Mouse (Mus musculus) midbrain, embryonic 13.5 days (tissue): ENCODE measurements around the gene Pofut2. TPM values are rescaled to one million over a fixed set of nuclear protein-coding genes. Genes with fewer than 3 reads are reported as not detected.
A peak's percentile ranks its signal among the peaks of the same experiment; 100 is the strongest.
"Not testable (repeated sequence)": the region's sequence is repeated elsewhere in the genome, so short reads cannot be mapped to it uniquely, and the experiment has no call there.

Experiments
- ATAC-seq: fragments of 200-750 bp; cut with Nextera tagmentation; 2 replicates; pipeline ENCODE4 v1.8.0; 2017; ENCODE audit warnings: mild to moderate bottlenecking, moderate TSS enrichment, moderate library complexity
- H3K27ac ChIP-seq: fragments of 300-500 bp; sonication (generic); 2 replicates; pipeline ENCODE4 v1.5.1; 2015; ENCODE audit warnings: inconsistent platforms, mild to moderate bottlenecking, moderate library complexity
- H3K27me3 ChIP-seq: fragments of 300-500 bp; sonication (generic); 2 replicates; pipeline ENCODE4 v1.6.1; 2015; ENCODE audit warnings: mild to moderate bottlenecking, inconsistent platforms
- H3K36me3 ChIP-seq: fragments of 300-500 bp; sonication (generic); 2 replicates; pipeline ENCODE4 v1.6.1; 2015; ENCODE audit warnings: mild to moderate bottlenecking, inconsistent platforms
- H3K4me1 ChIP-seq: fragments of 300-500 bp; sonication (generic); replicated peaks from 2 replicates; pipeline ENCODE4 v1.6.1; 2015; ENCODE audit warnings: inconsistent platforms
- H3K4me2 ChIP-seq: fragments of 300-500 bp; sonication (generic); replicated peaks from 2 replicates; pipeline ENCODE4 v1.6.1; 2015; ENCODE audit warnings: moderate library complexity, mild to moderate bottlenecking, inconsistent platforms
- H3K4me3 ChIP-seq: fragments of 300-500 bp; sonication (generic); replicated peaks from 2 replicates; pipeline ENCODE4 v1.5.1; 2015; ENCODE audit warnings: mild to moderate bottlenecking, inconsistent platforms
- H3K9ac ChIP-seq: fragments of 300-500 bp; sonication (generic); replicated peaks from 2 replicates; pipeline ENCODE4 v1.6.1; 2015; ENCODE audit warnings: mild to moderate bottlenecking, inconsistent platforms
- H3K9me3 ChIP-seq: fragments of 300-500 bp; sonication (generic); 2 replicates; pipeline ENCODE4 v1.6.1; 2016; ENCODE audit warnings: mild to moderate bottlenecking, inconsistent platforms
- WGBS: fragments of 180-500 bp; shearing (Covaris S2); methylation state at CpG from one replicate; pipeline ENCODE4 v1.1.7; 2015; 5-methylcytosine and 5-hydroxymethylcytosine counted together
- polyA plus RNA-seq: library from polyadenylated mRNA; unstranded; fragments of >200 nt; fragmentation: Nextera tagmentation; extraction: Ambion mirVana; gene quantifications from 2 replicates; pipeline ENCODE4 v1.2.1, GENCODE M21; 2015

Gene Pofut2
- polyA plus RNA-seq, 1 experiment from 2014 or later = 57.0 TPM

DNA sequence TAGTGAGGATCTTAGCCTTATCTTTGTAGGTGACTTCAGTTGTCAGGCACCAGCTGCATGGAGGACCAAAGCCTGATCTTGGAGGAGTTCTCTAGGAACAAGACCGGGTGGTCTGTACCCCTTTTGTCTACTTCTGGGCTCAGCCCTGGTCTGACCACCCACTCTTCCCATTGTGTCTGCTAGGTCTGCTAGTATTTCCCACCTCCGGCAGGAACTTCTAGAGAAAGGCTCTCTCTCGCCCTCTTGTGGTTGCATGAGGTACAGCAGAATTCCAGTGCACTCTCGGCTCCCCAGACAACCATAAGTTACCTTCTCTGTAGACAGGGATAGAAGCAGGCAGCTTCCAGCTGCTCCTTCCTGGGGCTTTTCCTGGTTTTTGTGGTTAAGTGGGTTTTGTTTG is 6.2 kb upstream of the Pofut2 start:
- H3K9ac ChIP-seq = no peak overlapping the region
- WGBS = 0% methylated on average over 4 of the region's 4 CpGs
- H3K4me2 ChIP-seq = no peak overlapping the region
- H3K36me3 ChIP-seq = no peaks in the 10 kb centered on the region
- ATAC-seq = peak; percentile 77
- H3K27me3 ChIP-seq = no peaks in the 10 kb centered on the region
- no peaks in the 10 kb centered on the region for H3K9me3 ChIP-seq
- no peak overlapping the region for H3K4me3 ChIP-seq
- H3K27ac ChIP-seq = no peak overlapping the region
- H3K4me1 ChIP-seq = peaks cover 13% of the 10 kb centered on the region

DNA sequence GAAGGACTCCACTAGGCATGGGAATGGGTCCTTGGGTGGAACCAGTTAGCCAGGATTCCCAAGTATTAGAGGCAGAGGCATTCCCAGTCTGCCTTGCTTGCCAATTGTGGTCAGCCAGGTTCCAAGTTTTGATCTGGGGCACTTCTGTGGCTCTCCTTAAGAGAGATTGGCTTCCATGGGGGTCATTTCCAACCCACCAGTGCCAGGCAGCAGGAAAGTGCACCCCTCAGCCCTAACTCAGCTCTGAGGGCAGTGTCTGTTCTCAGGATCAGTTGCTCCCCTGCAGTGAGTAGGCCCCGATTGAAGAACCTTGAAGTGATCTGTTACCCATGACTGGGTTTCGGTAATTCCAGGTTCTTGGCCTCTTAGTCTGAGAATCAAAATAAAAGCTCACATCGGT is 3.8 kb upstream of the Pofut2 start:
- Histone ChIP-seq H3K27me3 (no peaks in the 10 kb centered on the region), H3K27ac (no peak overlapping the region), H3K4me3 (no peak overlapping the region), H3K4me2 (no peak overlapping the region), H3K9me3 (no peaks in the 10 kb centered on the region), H3K9ac (no peak overlapping the region), H3K36me3 (no peaks in the 10 kb centered on the region), H3K4me1 (peaks cover 22% of the 10 kb centered on the region)
- 59% methylated on average over 3 of the region's 3 CpGs for WGBS
- ATAC-seq = no peak

DNA sequence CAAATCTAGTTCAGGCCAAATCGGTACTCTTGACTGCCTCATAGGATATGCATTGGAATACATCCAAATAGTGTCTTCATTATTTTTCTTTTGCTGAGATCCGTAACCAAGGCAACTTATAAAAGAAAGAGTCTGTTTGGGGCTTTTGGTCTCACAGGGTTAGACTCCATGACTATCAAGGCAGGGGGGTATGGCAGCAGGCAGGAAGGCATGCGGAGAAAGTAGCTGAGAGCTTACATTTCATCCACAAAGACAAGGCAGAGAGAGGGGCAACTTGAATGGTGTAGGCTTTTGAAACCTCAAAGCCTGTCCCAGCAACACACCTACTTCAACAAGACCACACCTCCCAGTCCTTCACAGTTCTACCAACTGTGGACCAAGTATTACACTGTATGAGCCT is 3.3 kb upstream of the Pofut2 start:
- H3K9me3 ChIP-seq = no peaks in the 10 kb centered on the region
- H3K4me2 ChIP-seq = no peak overlapping the region
- no peak overlapping the region for H3K27ac ChIP-seq
- no peak overlapping the region for H3K9ac ChIP-seq
- peaks cover under 1% of the 10 kb centered on the region; the same call in 1 of the 2 replicates for H3K36me3 ChIP-seq
- peaks cover 26% of the 10 kb centered on the region for H3K4me1 ChIP-seq
- 47% methylated on average over 3 of the region's 3 CpGs for WGBS
- no peaks in the 10 kb centered on the region for H3K27me3 ChIP-seq
- H3K4me3 ChIP-seq = no peak overlapping the region
- no peak for ATAC-seq

DNA sequence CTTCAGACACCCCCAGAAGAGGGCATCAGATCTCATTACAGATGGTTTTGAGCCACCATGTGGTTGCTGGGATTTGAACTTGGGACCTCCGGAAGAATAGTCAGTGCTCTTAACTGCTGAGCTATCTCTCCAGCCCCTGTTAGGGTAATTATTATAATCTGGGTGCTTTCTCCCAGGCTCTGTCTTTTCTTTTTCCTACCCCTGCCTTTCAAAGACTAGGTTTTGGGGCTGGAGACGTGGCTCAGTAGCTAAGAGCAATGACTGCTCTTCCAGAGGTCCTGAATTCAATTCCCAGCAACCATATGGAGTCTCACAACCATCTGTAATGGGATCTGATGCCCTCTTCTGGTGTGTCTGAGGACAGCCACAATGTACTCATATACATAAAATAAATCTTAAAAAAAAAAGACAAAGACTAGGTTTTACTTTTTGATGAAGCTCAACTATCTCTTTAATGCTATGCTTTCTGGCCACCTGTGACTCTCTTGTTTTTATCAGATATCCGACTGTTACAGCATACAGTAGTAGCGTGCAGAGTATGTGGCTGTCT is 902 bp upstream of the Pofut2 start:
- H3K4me3 ChIP-seq = peak overlapping the region; percentile 83
- WGBS = 54% methylated on average over 4 of the region's 4 CpGs
- peaks cover 21% of the 10 kb centered on the region for H3K4me1 ChIP-seq
- H3K27ac ChIP-seq = no peak overlapping the region
- H3K27me3 ChIP-seq = no peaks in the 10 kb centered on the region
- H3K9ac ChIP-seq = peak overlapping the region; percentile 69
- no peak for ATAC-seq
- peak overlapping the region; percentile 79 for H3K4me2 ChIP-seq
- H3K36me3 ChIP-seq = peaks cover 25% of the 10 kb centered on the region
- H3K9me3 ChIP-seq = no peaks in the 10 kb centered on the region

DNA sequence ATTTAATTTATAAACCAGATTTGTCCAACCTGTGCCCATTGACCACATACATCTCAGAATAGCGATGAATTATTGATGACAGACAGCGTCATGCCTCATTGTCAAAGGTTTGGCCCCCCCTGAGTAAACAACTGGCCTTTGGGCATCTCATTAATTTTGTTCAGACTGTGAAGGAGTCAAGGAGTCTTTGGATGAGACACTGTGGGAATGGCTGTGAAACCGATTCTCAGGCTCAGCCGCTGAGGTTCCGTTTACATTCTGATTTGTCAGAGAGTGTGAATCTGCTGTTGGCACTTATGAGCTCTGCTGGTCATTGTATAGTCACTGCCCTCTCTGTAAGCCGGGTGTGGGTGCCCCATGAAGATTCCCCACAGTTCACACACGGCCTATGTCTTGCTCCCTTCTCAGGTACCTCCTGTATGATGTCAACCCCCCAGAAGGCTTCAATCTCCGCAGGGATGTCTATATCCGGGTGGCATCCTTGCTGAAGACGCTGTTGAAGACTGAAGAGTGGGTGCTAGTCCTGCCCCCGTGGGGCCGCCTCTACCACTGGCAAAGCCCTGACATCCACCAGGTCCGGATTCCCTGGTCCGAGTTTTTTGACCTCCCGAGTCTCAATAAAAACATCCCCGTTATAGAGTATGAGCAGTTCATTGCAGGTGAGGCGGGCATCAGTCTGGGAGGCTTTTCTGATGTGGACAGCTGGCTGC is 1.3 kb downstream of the Pofut2 start:
- no peak overlapping the region for H3K27ac ChIP-seq
- ATAC-seq = no peak
- H3K36me3 ChIP-seq = peaks cover 47% of the 10 kb centered on the region
- peak overlapping the region; percentile 44; the same call in 1 of the 2 replicates for H3K9ac ChIP-seq
- H3K4me2 ChIP-seq = peak overlapping the region; percentile 79
- WGBS = 86% methylated on average over 17 of the region's 17 CpGs
- H3K4me1 ChIP-seq = peaks cover 21% of the 10 kb centered on the region
- no peaks in the 10 kb centered on the region for H3K9me3 ChIP-seq
- no peaks in the 10 kb centered on the region for H3K27me3 ChIP-seq
- H3K4me3 ChIP-seq = peak overlapping the region; percentile 83

DNA sequence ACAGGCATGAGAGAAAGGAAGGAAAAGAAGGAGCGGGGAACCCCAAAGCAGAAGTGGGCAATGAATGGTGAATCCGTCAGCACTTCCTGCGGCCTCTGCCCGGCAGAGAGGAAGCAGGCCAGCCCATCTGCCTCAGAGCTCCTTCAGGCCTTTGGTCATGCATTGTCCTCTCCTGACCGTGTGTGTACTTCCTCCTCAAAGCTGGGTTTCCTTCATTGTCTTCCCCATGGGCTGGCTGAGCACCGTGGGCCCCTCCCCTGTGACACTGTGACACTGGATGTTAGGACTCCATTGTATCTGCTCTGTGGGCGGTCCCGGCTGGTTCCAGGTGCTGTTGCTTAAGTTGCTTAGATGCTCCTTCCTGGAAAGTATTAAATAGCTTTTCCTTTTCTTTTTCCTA is 7.3 kb downstream of the Pofut2 start:
- H3K36me3 ChIP-seq = peaks cover 93% of the 10 kb centered on the region

DNA sequence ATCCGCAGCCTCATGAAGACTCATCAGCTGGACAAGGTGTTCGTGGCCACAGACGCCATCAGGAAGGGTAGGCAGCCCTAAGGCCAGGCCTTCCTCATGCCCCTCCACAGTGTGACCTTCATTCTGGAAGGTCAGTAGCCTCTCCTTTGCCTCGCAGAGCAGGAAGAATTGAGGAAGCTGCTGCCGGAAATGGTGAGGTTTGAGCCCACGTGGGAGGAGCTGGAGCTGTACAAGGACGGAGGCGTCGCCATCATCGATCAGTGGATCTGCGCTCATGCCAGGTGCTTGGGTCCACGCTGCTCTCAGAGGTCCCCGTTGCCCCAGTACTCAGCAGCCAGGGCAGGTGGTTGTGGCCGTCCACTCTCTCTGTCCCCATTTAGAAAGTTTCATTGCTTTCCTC is 8.0 kb downstream of the Pofut2 start:
- Histone ChIP-seq H3K9ac (no peak overlapping the region), H3K9me3 (no peaks in the 10 kb centered on the region), H3K4me1 (no peaks in the 10 kb centered on the region), H3K36me3 (peaks cover 86% of the 10 kb centered on the region), H3K4me3 (no peak overlapping the region), H3K27me3 (no peaks in the 10 kb centered on the region), H3K27ac (no peak overlapping the region), H3K4me2 (no peak overlapping the region)
- 98% methylated on average over 14 of the region's 14 CpGs for WGBS
- no peak for ATAC-seq

More for the DNA sequence above, 7.3 kb downstream of the Pofut2 start:
- Histone ChIP-seq H3K27ac (no peak overlapping the region), H3K4me3 (no peak overlapping the region), H3K9me3 (no peaks in the 10 kb centered on the region), H3K4me2 (no peak overlapping the region), H3K9ac (no peak overlapping the region), H3K27me3 (no peaks in the 10 kb centered on the region), H3K4me1 (no peaks in the 10 kb centered on the region)
- no peak for ATAC-seq
- 78% methylated on average over 8 of the region's 8 CpGs for WGBS

DNA sequence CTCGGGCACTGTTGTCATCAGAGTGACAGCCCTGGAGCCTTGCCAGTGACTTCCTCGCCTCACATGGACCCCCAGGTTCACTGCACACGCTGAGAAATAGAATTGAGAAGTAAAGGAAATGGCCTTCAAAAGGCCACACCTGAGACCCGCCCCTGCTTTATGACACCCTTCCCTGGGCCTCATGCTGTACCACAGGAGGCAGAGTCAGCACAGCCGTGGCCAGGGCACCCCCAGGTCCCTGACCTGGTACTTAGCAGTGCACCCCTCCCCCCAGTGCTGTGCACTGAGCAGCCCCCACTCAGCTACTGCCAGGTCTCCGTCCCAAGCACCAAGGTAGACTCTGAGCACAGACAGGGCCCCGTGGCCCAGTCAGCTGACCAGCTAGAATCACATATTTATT is 10.1 kb downstream of the Pofut2 start:
- H3K4me1 ChIP-seq = no peaks in the 10 kb centered on the region
- no peak overlapping the region for H3K4me2 ChIP-seq
- no peaks in the 10 kb centered on the region for H3K27me3 ChIP-seq
- H3K9ac ChIP-seq = no peak overlapping the region
- peaks cover 65% of the 10 kb centered on the region for H3K36me3 ChIP-seq
- 90% methylated on average over 7 of the region's 7 CpGs for WGBS
- H3K9me3 ChIP-seq = no peaks in the 10 kb centered on the region
- H3K27ac ChIP-seq = no peak overlapping the region
- ATAC-seq = no peak
- H3K4me3 ChIP-seq = no peak overlapping the region

DNA sequence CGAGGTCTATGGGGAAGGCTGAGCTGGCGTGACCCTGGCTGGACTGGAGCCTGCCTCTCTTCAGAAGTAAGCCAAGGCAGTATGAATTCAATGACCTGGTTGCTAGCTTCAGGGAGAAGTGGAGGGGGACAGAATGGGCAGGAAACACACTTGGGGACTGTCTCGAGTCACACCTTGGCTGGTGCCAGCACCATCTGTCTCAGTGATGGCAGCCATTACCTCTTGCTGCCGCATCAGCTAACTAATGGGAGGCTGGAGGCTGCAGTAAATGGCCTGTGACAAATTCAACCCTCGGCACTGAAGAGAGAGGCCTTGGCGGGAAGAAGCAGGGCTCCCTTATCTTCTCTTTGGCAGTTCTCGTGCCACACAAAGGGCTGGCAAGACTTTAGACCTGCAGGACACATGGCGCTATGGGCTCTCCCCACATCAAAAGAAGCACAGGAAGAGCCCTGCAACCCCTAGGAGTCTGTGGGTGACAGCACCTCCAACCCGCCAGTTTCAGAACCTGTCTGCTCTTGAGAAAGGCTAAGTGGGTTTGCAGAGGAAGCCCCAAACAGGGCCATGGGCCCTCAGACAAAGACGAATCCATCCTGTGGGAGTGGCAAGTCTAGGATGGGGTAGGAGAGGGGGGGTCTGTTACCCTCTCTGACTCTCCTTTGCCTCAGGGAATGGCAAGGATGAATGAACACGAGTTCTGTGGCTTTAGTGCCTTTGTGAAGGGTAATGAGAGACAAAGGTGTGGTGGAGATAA is 14.1 kb downstream of the Pofut2 start:
- no peak for ATAC-seq
- Histone ChIP-seq H3K36me3 (peaks cover 24% of the 10 kb centered on the region), H3K4me1 (no peaks in the 10 kb centered on the region)

DNA sequence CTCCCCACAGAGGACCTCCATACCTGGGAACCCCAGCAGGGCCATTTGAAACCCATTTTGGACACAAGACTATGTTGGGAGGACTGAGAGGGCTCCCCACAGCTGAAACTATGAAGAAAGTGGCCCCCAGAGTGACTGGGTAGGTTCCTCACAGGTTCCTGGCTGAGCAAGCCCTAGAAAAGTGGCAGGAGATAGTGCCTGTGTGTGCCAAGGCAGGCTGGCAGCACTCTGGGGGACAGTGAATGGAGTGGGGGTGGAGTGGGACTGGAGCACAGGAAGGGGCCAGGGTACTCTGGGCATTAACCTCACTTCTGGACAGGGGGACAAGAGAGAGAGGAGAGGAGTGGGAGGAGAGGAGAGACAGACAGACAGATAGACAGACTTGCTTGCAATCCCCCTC is 14.8 kb downstream of the Pofut2 start:
- no peaks in the 10 kb centered on the region for H3K9me3 ChIP-seq
- H3K4me1 ChIP-seq = no peaks in the 10 kb centered on the region
- H3K4me2 ChIP-seq = no peak overlapping the region
- no peak for ATAC-seq
- no peak overlapping the region for H3K9ac ChIP-seq
- H3K4me3 ChIP-seq = no peak overlapping the region
- no peaks in the 10 kb centered on the region for H3K27me3 ChIP-seq
- H3K27ac ChIP-seq = no peak overlapping the region
- H3K36me3 ChIP-seq = peaks cover 18% of the 10 kb centered on the region

More for the DNA sequence above, 14.1 kb downstream of the Pofut2 start:
- Histone ChIP-seq H3K9ac (no peak overlapping the region), H3K4me2 (no peak overlapping the region), H3K27ac (no peak overlapping the region), H3K9me3 (no peaks in the 10 kb centered on the region), H3K4me3 (no peak overlapping the region), H3K27me3 (no peaks in the 10 kb centered on the region)
- 65% methylated on average over 11 of the region's 11 CpGs for WGBS

DNA sequence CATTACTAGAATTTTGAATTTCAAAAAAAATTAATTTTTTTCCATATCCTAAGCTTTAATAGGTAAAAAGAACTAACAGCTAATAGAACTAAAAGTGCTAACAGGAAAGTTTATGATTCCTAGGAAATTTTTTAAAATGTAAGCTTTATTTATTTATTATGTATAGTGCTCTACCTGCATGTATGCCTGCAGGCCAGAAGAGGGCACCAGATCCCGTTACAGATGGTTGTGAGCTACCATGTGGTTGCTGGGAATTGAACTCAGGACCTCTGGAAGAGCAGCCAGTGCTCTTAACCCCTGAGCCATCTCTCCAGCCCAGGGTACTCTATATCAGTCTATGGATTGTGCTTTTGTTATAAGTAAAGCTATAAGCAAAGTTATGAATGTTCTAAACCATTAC is 23.1 kb downstream of the Pofut2 start:
- WGBS = 70% methylated on average over 1 of the region's 1 CpGs
- H3K27me3 ChIP-seq, H3K4me2 ChIP-seq, H3K9ac ChIP-seq, H3K4me1 ChIP-seq, H3K9me3 ChIP-seq, H3K27ac ChIP-seq, H3K36me3 ChIP-seq, H3K4me3 ChIP-seq, ATAC-seq: not testable (repeated sequence)

DNA sequence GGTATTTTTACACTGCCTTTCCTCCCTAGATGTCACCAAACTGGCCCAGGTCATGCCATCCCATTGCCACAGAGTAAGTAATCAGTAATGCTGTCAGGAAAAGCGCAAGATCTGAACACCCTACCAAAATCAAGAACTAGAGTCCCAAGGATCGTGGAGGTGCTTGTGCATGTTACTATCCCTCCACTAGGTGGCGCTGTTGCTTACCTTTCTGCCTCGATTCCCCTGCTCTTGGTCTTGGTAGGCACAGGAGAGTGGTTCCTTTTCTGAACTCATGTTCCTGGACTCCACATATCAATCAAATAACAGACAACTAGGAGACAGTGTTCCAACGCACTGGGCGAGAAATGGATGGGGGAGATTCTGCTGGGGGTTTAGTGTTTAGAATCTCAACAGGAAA is 23.8 kb downstream of the Pofut2 start:
- 21% methylated on average over 6 of the region's 6 CpGs for WGBS
- Histone ChIP-seq H3K36me3 (no peaks in the 10 kb centered on the region), H3K4me1 (no peaks in the 10 kb centered on the region), H3K9ac (no peak overlapping the region), H3K4me2 (no peak overlapping the region), H3K27me3 (no peaks in the 10 kb centered on the region), H3K4me3 (no peak overlapping the region), H3K9me3 (no peaks in the 10 kb centered on the region), H3K27ac (no peak overlapping the region)
- 0 out of 2 replicates have a peak, but pooled peaks have one; percentile 27 for ATAC-seq
